ENCODE assay signal across 9 mouse cellular contexts in the genomic region with DNA sequence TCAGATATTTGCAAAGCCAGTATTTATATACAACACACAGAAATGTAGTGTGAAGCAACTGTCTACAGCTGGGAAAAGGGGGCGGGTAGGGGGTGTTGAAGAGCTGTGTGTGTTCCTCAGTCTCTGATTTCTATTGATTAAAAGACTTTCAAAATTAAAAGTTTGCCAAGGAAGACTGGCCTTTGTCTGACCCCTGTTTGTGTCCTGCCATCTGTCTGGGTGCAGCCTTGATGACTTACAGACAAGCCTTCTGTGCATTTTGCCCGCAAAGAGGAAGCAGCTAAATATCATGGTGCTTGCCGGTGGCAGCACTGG. TPM values are rescaled to one million over a fixed set of nuclear protein-coding genes. Genes with fewer than 3 reads are reported as not detected.
A peak's percentile ranks its signal among the peaks of the same experiment; 100 is the strongest.
DNase-seq lines count a peak whose midpoint lies in the region; ATAC-seq lines count a peak whose summit lies in the region.
"Had no signal": no experiment of that assay in that cellular context is flagged by ENCODE, and none has a peak within 500 bp of the region (broad histone marks: within the 10 kb centered on the region; RNA-seq: fewer than 3 reads in every experiment).

No protein-coding gene starts in this region.

- no peaks in the 10 kb centered on the region for H3K36me3 ChIP-seq in lung, embryonic 16.5 days (ENCODE audit: control insufficient read depth, insufficient read depth, low read length)
- H3K36me3 ChIP-seq in forebrain, embryonic 12.5 days (replicated peaks): peaks cover 11% of the 10 kb centered on the region
- H3K36me3 ChIP-seq in intestine, embryonic 15.5 days: no peaks in the 10 kb centered on the region
- peaks cover 1% of the 10 kb centered on the region; the same call in 1 of the 2 replicates for H3K36me3 ChIP-seq in neural tube, embryonic 14.5 days (ENCODE audit: control insufficient read depth, insufficient read depth, low read length)

- H3K27me3 ChIP-seq in lung, embryonic 16.5 days (ENCODE audit: control insufficient read depth, insufficient read depth, low read depth, low read length): no peaks in the 10 kb centered on the region
- H3K27me3 ChIP-seq in forebrain, embryonic 12.5 days: 0 out of 2 replicates have a peak, but pooled peaks cover 2% of the 10 kb centered on the region
- no peaks in the 10 kb centered on the region for H3K27me3 ChIP-seq in intestine, embryonic 15.5 days (replicated peaks)
- H3K27me3 ChIP-seq in neural tube, embryonic 14.5 days (ENCODE audit: control insufficient read depth, insufficient read depth, low read length): no peaks in the 10 kb centered on the region

- WGBS in lung, embryonic 16.5 days: 11% methylated on average over 3 of the region's 3 CpGs
- 6% methylated on average over 3 of the region's 3 CpGs for WGBS in forebrain, embryonic 12.5 days
- 26% methylated on average over 3 of the region's 3 CpGs for WGBS in intestine, embryonic 15.5 days
- 23% methylated on average over 3 of the region's 3 CpGs for WGBS in neural tube, embryonic 14.5 days

- H3K4me2 ChIP-seq in lung, embryonic 16.5 days (ENCODE audit: low read depth, low read length): peak overlapping the region; percentile 26; the same call in 1 of the 2 replicates
- peak overlapping the region; percentile 41 for H3K4me2 ChIP-seq in forebrain, embryonic 12.5 days
- H3K4me2 ChIP-seq in intestine, embryonic 15.5 days (replicated peaks): peak overlapping the region; percentile 32
- H3K4me2 ChIP-seq in neural tube, embryonic 14.5 days (ENCODE audit: low read depth, low read length): no peak overlapping the region; the same call in 1 of the 2 replicates

- ATAC-seq in lung, embryonic 16.5 days (ENCODE audit: low read depth): peak; percentile 67
- no peak for ATAC-seq in forebrain, embryonic 12.5 days (ENCODE audit: low FRiP score)
- peak; percentile 15; the same call in 1 of the 2 replicates for ATAC-seq in intestine, embryonic 15.5 days
- ATAC-seq in neural tube, embryonic 14.5 days (ENCODE audit: low read depth): no peak

- H3K9me3 ChIP-seq in lung, embryonic 16.5 days (ENCODE audit: control insufficient read depth, low read length): no peaks in the 10 kb centered on the region
- no peaks in the 10 kb centered on the region for H3K9me3 ChIP-seq in forebrain, embryonic 12.5 days
- no peaks in the 10 kb centered on the region for H3K9me3 ChIP-seq in intestine, embryonic 15.5 days
- no peaks in the 10 kb centered on the region for H3K9me3 ChIP-seq in neural tube, embryonic 14.5 days (ENCODE audit: control insufficient read depth, low read length)

- H3K4me1 ChIP-seq in lung, embryonic 16.5 days (replicated peaks; ENCODE audit: control insufficient read depth, insufficient read depth, low read length): peaks cover 24% of the 10 kb centered on the region
- H3K4me1 ChIP-seq in forebrain, embryonic 12.5 days: peaks cover 50% of the 10 kb centered on the region
- peaks cover 16% of the 10 kb centered on the region for H3K4me1 ChIP-seq in intestine, embryonic 15.5 days (replicated peaks)
- H3K4me1 ChIP-seq in neural tube, embryonic 14.5 days (ENCODE audit: control insufficient read depth, insufficient read depth, low read length): peaks cover 6% of the 10 kb centered on the region

- peak overlapping the region; percentile 85 for H3K27ac ChIP-seq in lung, embryonic 16.5 days (ENCODE audit: low read length)
- H3K27ac ChIP-seq in forebrain, embryonic 12.5 days: peak overlapping the region; percentile 91
- peak overlapping the region; percentile 68; the same call in 1 of the 2 replicates for H3K27ac ChIP-seq in intestine, embryonic 15.5 days
- H3K27ac ChIP-seq in neural tube, embryonic 14.5 days (ENCODE audit: low read depth, low read length): peak overlapping the region; percentile 58
- H3K27ac ChIP-seq: liver, embryonic 14.5 days had no signal

- no peak overlapping the region for H3K4me3 ChIP-seq in lung, embryonic 16.5 days (ENCODE audit: low read length)
- H3K4me3 ChIP-seq in forebrain, embryonic 12.5 days (replicated peaks): no peak overlapping the region
- no peak overlapping the region for H3K4me3 ChIP-seq in intestine, embryonic 15.5 days (replicated peaks)
- no peak overlapping the region for H3K4me3 ChIP-seq in neural tube, embryonic 14.5 days (ENCODE audit: low read depth, low read length)

- no peak for DNase-seq in lung, postnatal 14 days
- no peak for DNase-seq in cerebellum, adult 8-10 months
- no peak for DNase-seq in right cerebral cortex, adult 18-20 months
- DNase-seq: kidney, adult 8-10 months had no signal

- H3K9ac ChIP-seq in lung, embryonic 16.5 days (ENCODE audit: low read length): peak overlapping the region; percentile 44
- H3K9ac ChIP-seq in forebrain, embryonic 12.5 days: peak overlapping the region; percentile 40; the same call in 1 of the 2 replicates
- H3K9ac ChIP-seq in intestine, embryonic 15.5 days: 0 out of 2 replicates have a peak overlapping the region, but pooled peaks have one; percentile 10
- H3K9ac ChIP-seq in neural tube, embryonic 14.5 days (replicated peaks; ENCODE audit: low read depth, low read length): peak overlapping the region; percentile 26; the same call in 1 of the 2 replicates
- H3K9ac ChIP-seq: liver, embryonic 14.5 days had no signal

RNA-seq across cellular contexts. Expression of gene 4933415A04Rik, which starts 11.8 kb away (rescaled TPM):
- polyA plus RNA-seq in lung, embryonic 16.5 days (2015; fragmentation: Nextera tagmentation; extraction: Ambion mirVana): 5.1 and 6.1 TPM in 2 replicates
- polyA plus RNA-seq in forebrain, embryonic 12.5 days (2016; fragmentation: Nextera tagmentation; extraction: Ambion mirVana): 5.8 and 6.1 TPM in 2 replicates
- 4.4 and 5.4 TPM in 2 replicates for polyA plus RNA-seq in intestine, embryonic 15.5 days (2015; fragmentation: Nextera tagmentation; extraction: Ambion mirVana)
- polyA plus RNA-seq in neural tube, embryonic 14.5 days (2014; fragmentation: Nextera tagmentation; extraction: Ambion mirVana): 3.8 and 4.4 TPM in 2 replicates

RNA-seq across cellular contexts. Expression of gene Fabp6, which starts 26.3 kb away (rescaled TPM):
- 3.2 TPM in 1 of 2 replicates, not detected in the other for polyA plus RNA-seq in lung, embryonic 16.5 days (2015; fragmentation: Nextera tagmentation; extraction: Ambion mirVana)
- not detected in 2 replicates for polyA plus RNA-seq in forebrain, embryonic 12.5 days (2016; fragmentation: Nextera tagmentation; extraction: Ambion mirVana)
- 1.2 TPM in 2 replicates for polyA plus RNA-seq in intestine, embryonic 15.5 days (2015; fragmentation: Nextera tagmentation; extraction: Ambion mirVana)
- polyA plus RNA-seq in neural tube, embryonic 14.5 days (2014; fragmentation: Nextera tagmentation; extraction: Ambion mirVana): not detected in 2 replicates
- polyA plus RNA-seq: liver, embryonic 14.5 days had no signal

RNA-seq across cellular contexts. Expression of gene Ccnjl, which starts 46.4 kb away (rescaled TPM):
- 19.6 and 20.0 TPM in 2 replicates for polyA plus RNA-seq in lung, embryonic 16.5 days (2015; fragmentation: Nextera tagmentation; extraction: Ambion mirVana)
- polyA plus RNA-seq in forebrain, embryonic 12.5 days (2016; fragmentation: Nextera tagmentation; extraction: Ambion mirVana): 20.6 and 22.1 TPM in 2 replicates
- 15.9 and 16.6 TPM in 2 replicates for polyA plus RNA-seq in intestine, embryonic 15.5 days (2015; fragmentation: Nextera tagmentation; extraction: Ambion mirVana)
- polyA plus RNA-seq in neural tube, embryonic 14.5 days (2014; fragmentation: Nextera tagmentation; extraction: Ambion mirVana): 9.5 and 14.5 TPM in 2 replicates

Comparison
In these comparisons a context has a peak if more than half of its experiments do, and no peak if none do; other contexts are left out.
1. ATAC-seq: peak in lung, embryonic 16.5 days (single experiment) and intestine, embryonic 15.5 days (single experiment); none in forebrain, embryonic 12.5 days (single experiment) and neural tube, embryonic 14.5 days (single experiment).
2. Peak in every context shown above with its lines, with median percentiles within 50 percentile points of each other: H3K27ac ChIP-seq and H3K9ac ChIP-seq.